Mouse (Mus musculus) heart, embryonic 10.5 days (tissue): ENCODE data around the gene Gnpat. TPM values are rescaled to one million over a fixed set of nuclear protein-coding genes. Genes with fewer than 3 reads are reported as not detected.

ENCODE experiments used
- polyA plus RNA-seq: library from polyadenylated mRNA; unstranded; fragments of >200 nt; fragmentation: Nextera tagmentation; extraction: Ambion mirVana; gene quantifications from 2 replicates; pipeline ENCODE4 v1.2.1, GENCODE M21; 2016

Gnpat gene
- polyA plus RNA-seq, 1 experiment from 2014 or later, result 132 TPM

Other genes with a start within 250 kb of the Gnpat start
- gene 2310022B05Rik, start 199.7 kb upstream of the Gnpat start, polyA plus RNA-seq, result 32.6 and 34.7 TPM in 2 replicates
- gene Ttc13, start 141.1 kb upstream of the Gnpat start, polyA plus RNA-seq, result 43.7 and 44.6 TPM in 2 replicates
- 21.3 and 26.7 TPM in 2 replicates for gene Arv1, start 140.9 kb upstream of the Gnpat start, polyA plus RNA-seq
- gene Fam89a, start 111.2 kb upstream of the Gnpat start, polyA plus RNA-seq, result 2.5 and 8.2 TPM in 2 replicates
- 0.05 and 0.10 TPM in 2 replicates for gene Trim67, start 69.9 kb upstream of the Gnpat start, polyA plus RNA-seq
- gene 2810004N23Rik, start 87 bp downstream of the Gnpat start, polyA plus RNA-seq, result 66.0 and 67.5 TPM in 2 replicates
- 7.8 and 8.0 TPM in 2 replicates for gene Exoc8, start 34.7 kb downstream of the Gnpat start, polyA plus RNA-seq
- gene Sprtn, start 34.9 kb downstream of the Gnpat start, polyA plus RNA-seq, result 9.5 and 9.7 TPM in 2 replicates
- 13.2 and 17.0 TPM in 2 replicates for gene Egln1, start 86.3 kb downstream of the Gnpat start, polyA plus RNA-seq
- gene Tsnax, start 150.0 kb downstream of the Gnpat start, polyA plus RNA-seq, result 106 and 118 TPM in 2 replicates
- 2.6 and 2.8 TPM in 2 replicates for gene Disc1, start 191.2 kb downstream of the Gnpat start, polyA plus RNA-seq